Mouse (Mus musculus) ES-E14 (cell line): ENCODE measurements around the gene Krtap21-1.

Experiments
- CHD2 ChIP-seq: IDR thresholded peaks from 2 replicates; pipeline ENCODE4 v1.6.1; 2014; ENCODE audit warnings: mild to moderate bottlenecking, low read depth, low read length, inconsistent platforms
- HCFC1 ChIP-seq: IDR thresholded peaks from 2 replicates; pipeline ENCODE4 v1.6.1; 2012; ENCODE audit warnings: low read length, inconsistent platforms, borderline replicate concordance; ENCODE audit not compliant: insufficient read depth
- MAFK ChIP-seq: IDR thresholded peaks from 2 replicates; pipeline ENCODE4 v1.6.1; 2014; ENCODE audit warnings: mild to moderate bottlenecking, low read depth, low read length, inconsistent platforms; ENCODE audit not compliant: insufficient read depth
- ZNF384 ChIP-seq: IDR thresholded peaks from 2 replicates; pipeline ENCODE4 v1.6.1; 2012; ENCODE audit warnings: low read depth, low read length, inconsistent platforms

GRCm38 (mm10) chr16:89429586-89429985 is 25.9 kb upstream of the Krtap21-1 start:
- TF ChIP-seq MAFK (no peak), CHD2 (no peak), HCFC1 (no peak), ZNF384 (no peak)
